Mouse (Mus musculus): Measurements from ENCODE around the gene Fmod.

The Fmod gene

DNA sequence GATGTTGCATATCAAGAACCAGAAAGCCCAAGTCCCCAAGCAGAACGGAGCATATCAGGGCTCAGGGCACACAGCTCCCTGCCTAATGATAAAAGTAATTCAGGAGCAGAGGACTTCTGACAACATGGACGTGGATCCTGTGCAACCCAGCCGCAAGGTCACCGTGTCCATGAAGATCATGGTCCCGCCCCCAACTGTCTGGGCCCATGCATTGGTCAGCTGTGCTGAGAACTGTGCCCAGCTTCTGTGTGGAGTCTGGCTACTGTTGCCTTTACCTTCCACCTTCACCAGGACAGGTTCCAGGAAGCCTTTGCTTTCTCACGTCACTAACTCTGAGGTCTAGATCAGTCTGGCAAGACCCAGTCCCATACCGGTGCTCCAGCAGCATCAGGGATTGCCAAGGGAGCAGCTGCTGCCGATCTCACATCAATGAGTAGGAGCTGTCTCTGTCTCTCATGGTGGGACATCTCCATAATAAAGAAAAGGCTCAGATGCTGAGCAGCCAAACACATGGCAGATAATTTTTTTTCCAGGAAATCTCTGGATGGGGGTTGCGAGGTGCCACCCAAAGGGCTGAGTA, 18.7 kb downstream of the Fmod start:
- no peak for DNase-seq (ENCODE audit: low read depth, low spot score)

DNA sequence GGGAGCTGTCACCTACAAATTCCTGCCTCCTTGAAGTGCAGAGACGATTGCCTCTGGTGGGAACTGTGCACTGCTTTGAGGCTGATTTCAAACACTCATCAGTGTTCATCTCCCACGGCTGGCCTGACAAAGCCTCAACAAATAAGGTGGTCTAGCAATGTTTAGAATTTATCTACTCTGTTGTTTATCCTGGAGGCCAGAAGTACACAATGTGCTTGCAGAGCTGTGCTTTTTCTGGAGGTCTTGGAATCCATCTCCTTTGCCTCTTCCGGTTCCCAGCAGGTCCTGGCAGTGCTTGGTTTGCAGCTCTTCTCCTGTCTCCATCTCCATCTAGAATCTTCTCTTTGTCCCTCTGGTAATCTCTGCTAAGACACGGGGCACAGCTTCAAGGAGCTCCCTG, 19.2 kb downstream of the Fmod start:
- DNase-seq (ENCODE audit: low read depth, low spot score), result no peak

DNA sequence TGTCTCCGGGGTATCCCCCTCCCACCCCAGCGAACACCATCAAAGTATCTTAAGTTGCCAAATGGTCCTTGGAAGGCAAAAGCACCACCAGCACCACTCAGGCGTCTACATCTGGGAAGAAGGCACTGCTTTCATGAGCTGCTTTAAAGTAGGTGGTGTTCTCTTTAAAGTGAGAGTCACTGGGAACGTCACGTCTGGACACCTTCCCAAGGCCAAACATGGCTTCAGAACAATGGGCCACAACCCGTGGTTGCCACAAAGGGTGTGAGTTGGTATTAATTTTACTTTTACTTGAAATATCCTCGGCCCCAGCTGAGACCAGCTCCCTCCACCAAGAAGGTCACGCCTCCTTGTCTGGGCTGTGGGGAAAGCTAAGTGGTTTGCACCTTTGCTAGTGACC, 20.7 kb downstream of the Fmod start:
- DNase-seq (ENCODE audit: low read depth, low spot score), result no peak

DNA sequence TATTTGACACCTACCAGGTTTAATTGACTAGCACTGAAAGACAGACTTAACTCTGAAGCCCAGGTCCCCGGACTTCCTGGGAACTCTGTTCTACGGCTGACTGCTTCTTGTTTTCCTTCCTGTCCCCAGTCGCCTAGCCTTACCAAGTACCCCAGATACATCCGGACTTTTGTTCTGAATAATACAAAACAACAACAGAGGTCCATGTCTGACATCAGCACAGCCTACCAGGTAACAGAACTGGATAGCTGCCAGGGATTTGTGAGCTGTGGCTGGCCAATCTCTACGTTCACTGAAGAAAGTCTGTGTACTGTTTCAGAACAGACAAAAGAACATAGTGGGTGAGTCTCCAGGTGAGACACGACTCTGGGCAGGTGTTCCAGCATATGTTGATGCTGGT, 21.8 kb downstream of the Fmod start:
- no peak for DNase-seq (ENCODE audit: low read depth, low spot score)

DNA sequence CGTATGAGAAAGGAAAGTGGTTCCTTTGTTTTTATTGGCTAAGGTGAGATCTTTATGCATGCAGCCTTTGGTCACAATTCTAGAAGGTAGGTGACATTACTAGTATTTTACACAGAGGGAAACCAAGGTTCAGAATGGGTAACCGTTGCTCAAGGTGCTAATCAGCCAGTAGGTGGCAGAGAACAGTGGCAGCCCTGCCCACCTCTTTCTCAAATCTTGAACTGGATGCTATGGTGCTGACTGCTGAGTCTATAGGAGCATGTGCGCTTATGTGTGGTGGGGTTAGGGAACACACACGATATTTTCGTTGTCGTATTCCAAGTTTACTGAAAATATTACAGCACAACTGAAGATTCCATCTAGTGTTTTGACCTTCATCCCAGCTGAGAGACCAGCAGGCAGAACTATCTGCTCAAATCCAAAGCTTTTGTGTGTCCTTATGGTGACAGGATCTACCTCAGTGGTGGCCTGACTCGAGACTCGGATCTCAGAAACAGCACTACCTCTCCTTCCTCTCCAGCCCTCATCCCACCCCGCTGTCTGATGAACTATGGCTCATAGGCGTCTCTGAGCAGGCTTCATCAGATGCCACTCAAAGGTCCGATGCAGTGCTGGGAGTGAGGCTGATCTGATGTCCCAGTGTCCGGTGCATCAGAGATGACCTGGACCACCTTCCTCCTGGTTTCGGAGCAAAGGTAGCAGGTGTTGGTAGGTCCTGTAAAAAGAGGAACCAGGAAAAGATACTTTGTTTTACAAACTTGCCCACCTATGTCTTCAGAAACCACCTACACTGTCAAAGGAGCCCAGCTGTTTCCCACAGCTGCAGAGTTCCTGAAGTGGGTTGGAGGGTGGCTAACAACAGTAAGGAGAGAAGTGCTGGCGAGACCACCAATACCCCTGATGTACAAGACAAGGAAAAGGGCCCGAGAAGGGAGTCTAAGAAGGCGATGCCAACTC, 23.0 kb downstream of the Fmod start:
- DNase-seq (ENCODE audit: low read depth, low spot score), result no peak

DNA sequence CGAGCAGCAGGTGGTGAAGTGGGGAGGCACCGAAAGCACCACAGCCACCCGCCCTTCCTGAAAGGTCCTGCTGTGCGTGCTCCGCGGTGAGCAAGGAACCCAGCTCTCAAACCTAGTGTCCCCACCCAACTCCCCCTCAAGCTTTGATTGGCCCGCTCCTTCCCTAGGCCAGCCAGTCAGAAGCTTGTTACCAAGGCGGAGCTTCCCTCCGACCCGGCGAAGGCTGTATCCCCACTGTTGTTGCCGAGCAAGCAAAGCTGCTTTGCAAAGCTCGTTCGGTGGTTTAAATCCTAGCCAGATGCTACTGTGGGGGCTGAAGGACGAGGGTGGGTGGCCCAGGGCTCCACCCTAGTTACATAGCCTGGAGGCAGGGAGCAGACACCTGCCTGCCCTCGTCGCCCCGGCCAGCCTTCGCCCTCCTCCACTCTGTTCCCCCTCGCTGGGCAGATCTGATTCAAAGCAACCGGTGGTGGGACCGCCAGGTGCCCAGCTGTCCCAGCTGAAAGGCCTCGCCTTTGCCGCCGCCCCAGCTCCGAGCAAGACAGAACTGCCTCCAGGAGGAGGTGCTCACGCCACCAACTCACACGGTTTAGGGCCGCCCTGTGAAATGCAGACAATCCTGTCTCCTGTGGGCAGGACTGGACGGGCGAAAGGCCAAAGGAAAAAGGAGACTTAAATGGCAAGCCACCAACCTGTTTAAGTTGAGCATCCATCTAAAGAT, 24.0 kb downstream of the Fmod start:
- DNase-seq (ENCODE audit: low read depth, low spot score), result peak; percentile 88

DNA sequence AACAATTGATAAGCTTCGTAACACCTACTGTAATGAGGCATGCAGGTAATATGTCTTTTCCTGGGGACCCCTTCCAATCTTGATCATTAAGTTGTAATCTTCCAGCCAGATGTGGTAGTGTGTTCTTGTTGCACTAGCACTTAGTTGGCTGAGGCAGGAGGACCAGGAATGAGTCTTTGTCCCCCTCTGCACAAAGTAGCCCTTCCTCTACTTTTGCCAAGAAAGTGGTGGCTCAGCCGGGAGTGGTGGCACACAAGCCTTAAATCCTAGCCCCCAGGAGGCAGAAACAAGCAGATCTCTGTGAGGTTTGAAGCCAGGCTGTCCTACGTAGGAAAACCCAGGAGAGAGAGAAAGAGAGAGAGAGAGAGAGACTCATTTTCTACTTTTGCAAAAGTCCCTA, 24.9 kb downstream of the Fmod start:
- DNase-seq (ENCODE audit: low read depth, low spot score), result no peak

DNA sequence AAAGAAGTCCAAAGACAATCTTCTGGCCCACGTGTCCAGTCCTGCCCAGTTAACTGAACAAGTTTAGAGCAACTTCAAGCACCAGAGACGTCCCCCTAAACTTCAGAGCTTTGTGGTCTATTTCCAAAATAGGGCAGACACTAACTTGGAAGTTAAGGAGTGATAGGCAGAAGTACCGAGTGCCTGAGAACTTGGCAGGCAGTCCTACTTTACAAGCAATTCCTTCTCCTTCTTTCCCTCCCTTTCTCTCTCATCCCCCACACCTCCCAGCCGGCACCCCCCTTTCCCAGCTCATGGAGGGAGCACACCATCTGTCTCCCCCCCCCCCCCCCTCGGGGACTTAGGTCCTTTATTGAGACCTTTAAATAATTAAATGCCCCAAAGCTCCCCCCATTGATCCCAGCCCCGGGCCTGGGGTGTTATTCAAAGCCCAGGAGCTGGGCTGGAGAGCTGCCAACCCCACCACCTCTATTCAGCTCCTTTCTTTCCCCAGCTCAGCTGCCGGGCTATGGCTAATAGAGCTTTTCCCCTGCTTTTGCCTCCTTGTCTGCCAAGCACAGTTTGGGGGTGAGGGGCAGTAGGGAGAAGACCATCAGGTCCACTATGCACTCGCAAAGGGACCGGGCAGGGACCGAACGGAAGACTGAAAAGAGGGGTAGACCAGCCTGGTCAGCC, 25.5 kb downstream of the Fmod start:
- DNase-seq (ENCODE audit: low read depth, low spot score), result peak; percentile 64

DNA sequence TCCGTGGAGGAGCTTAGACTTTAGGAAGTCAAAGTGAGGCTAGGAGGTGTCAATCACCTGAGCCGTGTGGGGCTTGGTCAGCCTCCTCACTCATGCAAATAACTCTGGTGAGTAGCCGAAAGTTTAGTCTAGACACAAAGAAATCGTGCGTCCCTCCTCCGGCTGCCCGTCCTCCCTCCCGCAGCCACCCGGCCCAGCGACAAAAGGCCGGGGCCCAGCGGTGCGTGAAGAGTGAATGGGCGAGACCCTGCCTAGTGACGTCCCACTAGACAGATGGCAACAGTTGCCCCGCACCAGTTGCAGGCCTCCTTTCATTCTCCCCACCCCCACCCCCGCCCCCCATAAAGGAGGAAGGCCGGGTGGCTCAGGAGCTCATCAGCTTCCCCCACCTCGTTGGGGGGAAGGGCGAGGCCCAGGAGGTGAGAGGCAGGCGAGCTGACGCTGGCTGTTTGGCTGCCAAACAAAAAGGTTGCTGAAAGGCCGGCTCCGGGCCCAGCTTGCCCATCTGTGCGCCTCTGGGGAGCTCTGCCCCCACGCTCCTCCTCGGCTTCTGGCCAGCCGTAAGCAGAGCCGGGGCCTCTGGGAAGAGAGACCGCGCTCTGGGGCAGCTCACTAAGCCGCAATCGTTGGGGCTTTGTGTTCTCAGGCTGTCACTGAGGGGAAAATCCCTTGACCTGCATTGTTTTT, 26.2 kb downstream of the Fmod start:
- DNase-seq (ENCODE audit: low read depth, low spot score), result peak; percentile 65

DNA sequence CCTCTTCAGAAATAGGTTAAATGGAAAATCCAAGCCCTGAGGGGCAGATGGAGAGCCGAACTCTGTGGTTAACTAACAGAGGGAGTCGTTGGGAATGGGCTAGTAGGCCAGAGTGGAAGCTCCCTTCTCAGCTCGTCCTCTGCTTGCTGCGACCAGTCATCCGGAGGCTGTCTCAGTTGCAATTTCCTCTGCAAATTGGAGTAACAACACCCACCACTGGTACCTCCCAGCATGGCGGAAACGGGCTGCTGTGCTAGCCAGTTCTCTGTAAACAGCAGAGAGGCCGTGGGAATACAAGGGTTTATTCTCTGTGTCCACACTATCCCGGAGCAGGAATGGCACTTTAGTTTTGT, 26.7 kb downstream of the Fmod start:
- no peak for DNase-seq (ENCODE audit: low read depth, low spot score)

DNA sequence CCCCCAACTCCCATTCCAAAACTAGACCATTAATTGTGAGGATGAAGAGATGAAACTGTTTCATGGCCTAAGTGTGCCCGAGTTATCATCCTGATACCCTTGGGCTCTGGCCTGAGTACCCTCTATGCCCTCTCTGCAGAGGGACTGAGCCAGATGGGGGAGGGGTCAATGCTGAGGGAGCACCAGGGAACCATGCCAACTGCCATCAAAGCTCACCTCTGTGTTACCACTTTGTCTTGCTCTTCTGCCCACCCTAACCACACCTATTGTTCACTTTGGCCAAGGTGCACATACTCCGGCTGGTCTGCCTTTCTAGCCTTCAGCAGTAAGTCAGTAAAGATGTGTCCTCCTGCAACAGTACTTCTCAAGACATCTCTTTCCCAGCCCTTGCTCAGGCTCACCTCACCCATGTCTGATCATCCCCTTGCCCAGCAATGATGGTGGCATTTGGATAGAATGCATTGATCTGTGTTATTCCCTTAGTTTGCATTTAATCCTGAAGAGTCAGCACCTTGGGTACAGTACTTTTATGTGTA, 27.3 kb downstream of the Fmod start:
- DNase-seq (ENCODE audit: low read depth, low spot score), result no peak

DNA sequence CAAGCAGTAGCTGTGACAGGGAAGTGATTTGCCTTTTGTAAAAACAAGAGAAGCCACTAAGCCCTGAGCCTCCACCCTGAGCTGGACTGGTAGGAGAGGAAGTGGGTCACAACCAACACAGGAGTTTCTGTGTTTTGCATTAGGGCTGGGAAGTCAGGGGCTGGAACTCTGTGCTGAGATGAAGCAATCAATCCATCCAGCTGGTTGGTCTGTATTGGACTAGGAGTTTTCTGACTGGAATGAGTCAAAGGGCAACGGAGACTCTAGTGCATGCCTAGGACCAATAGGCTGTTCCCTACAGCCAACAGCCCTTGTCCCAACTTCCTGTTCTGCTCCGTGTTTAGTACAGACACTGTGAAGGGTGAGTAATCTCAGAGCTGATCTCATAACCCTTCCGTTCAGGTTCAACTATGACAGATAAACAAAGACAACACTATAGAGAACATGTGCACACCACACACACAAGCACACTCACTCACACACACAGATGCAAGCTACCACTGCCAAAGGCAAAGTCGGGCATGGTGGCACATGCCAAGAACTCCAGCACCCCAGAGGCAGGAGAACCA, 28.3 kb downstream of the Fmod start:
- no peak for DNase-seq (ENCODE audit: low read depth, low spot score)

DNA sequence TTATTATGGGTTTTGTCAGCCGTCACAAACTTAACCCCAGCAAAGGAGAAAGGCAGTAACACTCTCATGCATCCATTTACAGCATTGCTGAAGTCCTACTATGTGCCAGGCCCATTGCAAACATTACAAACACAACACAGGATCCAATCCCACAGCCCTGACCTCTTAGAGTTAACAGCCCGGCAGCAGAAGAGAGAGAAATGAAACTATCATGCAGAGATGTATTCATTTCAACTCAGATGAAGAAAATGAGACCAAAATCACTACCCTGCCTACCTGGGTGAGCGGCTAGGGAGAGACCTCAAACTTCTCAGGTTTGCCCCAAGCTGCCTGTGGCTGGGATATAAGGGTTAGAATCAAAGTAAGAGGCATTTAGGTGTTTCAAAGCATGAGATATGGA, 29.5 kb downstream of the Fmod start:
- no peak for DNase-seq (ENCODE audit: low read depth, low spot score)

DNA sequence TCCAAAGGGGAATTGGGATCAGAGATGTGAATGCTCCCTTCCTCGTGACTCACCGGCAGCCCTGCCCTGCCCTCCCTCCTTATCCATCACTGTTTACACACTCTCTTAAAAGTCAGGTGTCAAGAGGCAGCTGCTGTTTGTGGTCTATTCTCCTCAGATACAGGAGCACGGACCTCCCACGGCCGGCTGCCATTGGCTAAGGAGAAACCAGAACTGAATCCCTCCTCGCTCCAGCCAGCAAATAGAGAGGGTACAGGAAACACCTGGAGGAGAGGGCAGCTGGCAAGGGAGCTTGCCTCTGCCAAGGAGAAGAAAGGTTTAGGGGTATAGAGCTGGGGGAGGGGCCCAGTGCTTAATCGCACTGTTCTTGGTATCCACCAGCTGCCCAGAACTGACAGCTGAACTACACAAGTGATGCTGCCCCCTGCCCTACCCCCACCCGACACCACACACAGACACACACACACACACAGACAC, 30.1 kb downstream of the Fmod start:
- no peak for DNase-seq (ENCODE audit: low read depth, low spot score)

DNA sequence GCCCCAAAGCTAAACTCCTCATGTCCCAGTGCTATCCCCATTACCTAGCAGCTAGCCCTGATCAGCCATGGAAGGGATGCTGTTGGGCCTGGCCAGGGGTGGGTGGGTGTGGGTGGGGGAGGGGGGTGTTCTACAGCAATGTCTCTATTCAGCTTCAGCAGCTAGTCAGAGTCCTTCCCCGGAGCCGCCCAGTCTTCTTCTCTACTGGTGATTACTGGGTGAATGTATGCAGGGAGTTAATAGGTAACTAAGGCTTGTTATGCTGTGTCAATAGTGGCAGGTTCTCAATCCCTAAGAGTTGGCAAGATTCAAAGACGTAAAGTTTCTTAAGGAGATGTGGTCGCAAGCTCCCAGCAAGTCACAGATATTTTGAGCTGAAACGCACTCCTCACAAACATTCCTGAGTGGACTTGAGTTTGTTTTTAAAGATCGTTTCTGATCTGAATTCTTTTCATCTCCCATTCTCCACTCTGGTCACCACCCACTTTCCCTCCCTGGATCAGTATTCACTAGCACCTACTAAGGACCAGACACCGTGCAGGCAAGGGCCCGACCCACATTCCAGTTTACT, 33.1 kb downstream of the Fmod start:
- DNase-seq (ENCODE audit: low read depth, low spot score), result no peak

DNA sequence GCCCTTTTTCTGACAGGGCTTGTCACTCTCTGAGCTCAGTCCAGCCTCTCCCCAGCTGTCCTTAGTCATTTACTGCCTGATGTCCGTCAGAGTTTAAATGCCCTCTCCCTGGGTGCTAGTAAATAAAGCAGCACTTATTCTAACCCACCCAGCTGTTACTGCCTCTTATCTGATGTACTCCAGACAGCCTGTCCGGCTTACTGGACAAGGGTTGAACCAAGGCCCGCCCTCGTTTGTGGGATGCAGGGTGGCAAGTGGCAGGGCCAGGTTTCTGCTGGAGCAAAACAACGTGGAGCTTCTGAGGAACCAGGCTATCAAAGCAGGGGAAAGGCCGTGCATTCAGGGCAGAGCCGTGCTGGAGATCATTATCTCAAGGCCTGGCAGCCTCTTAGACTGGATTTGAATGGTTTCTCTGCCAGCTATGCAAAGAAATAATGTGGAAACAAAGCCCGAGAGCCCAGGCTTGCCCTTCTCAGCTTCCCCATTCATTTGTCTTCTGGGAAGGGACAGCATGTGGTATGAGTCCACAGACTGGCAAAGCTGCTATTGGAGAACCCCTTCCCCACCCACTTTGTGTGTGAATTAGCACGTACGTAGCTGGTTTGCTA, 34.5 kb downstream of the Fmod start:
- no peak for DNase-seq (ENCODE audit: low read depth, low spot score)

DNA sequence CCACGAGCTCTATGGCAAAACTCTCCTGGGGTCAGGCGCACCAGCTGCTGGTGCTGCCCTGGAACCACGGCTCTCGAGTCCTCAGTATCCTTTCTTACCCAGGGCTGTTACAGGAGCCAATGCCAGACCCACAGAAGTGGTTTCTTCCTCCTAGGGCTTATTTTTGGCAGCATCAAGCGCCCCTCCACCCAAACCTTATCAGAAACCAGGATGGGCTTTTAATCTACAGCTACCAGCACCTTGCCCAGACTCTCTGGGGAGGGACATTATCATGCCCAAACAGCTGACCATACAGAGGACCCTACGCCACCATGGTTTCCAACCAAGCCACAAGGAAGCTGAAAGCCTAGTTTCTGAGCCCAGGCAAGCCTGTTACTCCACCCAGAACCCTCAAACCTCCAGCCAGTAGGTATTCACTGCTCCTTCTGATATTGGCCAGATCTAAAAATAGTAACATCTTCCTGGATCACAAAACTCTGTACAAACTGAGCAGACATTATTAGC, 36.1 kb downstream of the Fmod start:
- DNase-seq (ENCODE audit: low read depth, low spot score), result no peak

DNA sequence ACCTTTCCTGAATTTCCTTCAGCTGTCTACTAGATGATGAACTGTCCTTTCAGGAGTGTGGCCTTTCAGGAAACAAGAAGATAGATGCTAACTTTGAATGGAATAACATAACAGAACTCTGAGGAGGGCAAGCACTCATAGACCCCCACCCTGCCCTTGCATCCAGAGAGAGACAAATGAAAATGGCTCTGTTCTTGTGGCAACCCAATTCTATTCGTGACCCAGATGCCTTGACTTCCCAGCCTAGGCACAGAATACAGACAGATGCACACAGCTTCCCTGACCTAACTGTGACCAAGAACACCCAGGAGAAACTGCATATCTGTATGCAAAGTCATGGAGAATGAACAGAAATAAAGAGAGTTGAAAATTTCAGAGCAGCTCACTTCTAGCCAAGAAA, 36.6 kb downstream of the Fmod start:
- DNase-seq (ENCODE audit: low read depth, low spot score), result no peak

DNA sequence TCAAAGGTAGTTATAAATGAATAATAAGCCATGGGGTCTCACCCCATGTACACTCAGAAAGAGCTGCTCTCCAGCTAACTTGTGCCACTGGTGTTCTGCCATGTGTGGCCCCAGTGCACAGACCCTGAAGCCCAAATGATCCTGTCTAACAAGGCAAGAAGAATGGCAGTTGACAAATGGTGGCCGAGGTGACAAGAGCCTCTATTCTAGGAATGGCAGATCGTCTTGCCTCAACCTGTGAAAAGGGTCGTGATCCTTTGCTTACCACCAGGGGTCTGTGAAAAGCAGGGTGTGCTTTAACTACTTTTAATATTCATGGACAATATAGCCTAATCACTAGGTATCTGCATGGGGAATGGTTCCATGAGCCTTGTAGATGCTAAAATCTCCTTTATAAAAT, 37.1 kb downstream of the Fmod start:
- no peak for DNase-seq (ENCODE audit: low read depth, low spot score)

DNA sequence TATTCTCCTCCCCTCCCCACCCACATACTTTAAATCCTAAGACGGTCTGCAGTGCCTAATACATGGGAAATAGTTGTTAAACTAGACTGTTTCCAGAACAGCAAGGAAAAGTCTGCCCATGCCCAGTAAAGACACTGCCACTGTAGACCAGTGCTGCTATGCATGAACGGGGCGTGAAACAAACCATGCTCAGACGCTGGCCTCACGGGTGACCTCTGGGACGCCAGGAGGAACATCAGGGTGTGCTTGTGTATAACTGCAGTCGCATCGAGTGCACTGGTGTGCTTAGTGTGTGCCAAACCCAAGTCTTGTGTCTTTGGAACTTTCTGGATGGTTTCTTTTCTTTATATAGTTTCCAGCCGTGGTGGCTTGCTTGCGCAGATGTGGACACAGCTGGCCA, 37.6 kb downstream of the Fmod start:
- no peak for DNase-seq (ENCODE audit: low read depth, low spot score)

All from brain, embryonic 18.5 days (tissue).